1 mouse cellular context compared by ENCODE assay signal in genomic region chr17:17383703-17384102, GRCm38 (mm10).
TF ChIP-seq lines count a peak whose summit lies in the region.

No protein-coding gene starts in this region.

TF ChIP-seq in MEL, 35 proteins besides CTCF, POLR2A, EP300 and RAD21 (continued from another document):
- TF ChIP-seq POLR2AphosphoS2 (IDR thresholded peaks at IDR 0.05; ENCODE audit: low read length), result no peak
- no peak for TF ChIP-seq TCF12 (IDR thresholded peaks at IDR 0.05; ENCODE audit: low read depth, low read length)
